Mouse (Mus musculus): ENCODE measurements at regions not wholly inside any gene's neighbourhood (a gene's known extent, or its start where the extent isn't known, plus 50 kb on each side); places are given as distances from the start of the nearest gene placed in this dataset.

GRCm38 (mm10) chr4:84028120-84028519, 502.8 kb downstream of the Ccdc171 start:
- no peak for DNase-seq (ENCODE audit: low read depth, low spot score)
- WGBS, result 47% methylated on average over 5 of the region's 5 CpGs

DNA sequence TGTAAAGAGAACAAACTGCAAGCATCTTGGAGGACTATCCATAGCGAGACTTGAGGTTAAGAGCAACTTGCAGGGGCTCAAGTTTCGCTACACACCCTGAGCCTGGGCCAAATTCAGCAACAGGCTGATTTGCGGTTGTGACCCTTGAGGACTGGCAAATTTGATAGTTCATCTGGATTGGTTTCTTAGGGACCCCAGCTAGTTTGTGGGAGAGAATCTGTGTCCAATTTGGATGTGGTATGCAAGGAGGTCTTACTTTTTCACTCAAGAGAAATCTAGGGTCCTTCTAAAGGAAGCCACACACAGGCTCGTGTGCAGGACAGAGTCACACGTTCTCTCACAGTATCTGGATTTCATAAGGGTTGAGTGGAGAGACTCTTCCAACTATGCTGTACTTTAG, 505.6 kb downstream of the Ccdc171 start:
- no peak for DNase-seq (ENCODE audit: low read depth, low spot score)
- 87% methylated on average over 5 of the region's 5 CpGs for WGBS

DNA sequence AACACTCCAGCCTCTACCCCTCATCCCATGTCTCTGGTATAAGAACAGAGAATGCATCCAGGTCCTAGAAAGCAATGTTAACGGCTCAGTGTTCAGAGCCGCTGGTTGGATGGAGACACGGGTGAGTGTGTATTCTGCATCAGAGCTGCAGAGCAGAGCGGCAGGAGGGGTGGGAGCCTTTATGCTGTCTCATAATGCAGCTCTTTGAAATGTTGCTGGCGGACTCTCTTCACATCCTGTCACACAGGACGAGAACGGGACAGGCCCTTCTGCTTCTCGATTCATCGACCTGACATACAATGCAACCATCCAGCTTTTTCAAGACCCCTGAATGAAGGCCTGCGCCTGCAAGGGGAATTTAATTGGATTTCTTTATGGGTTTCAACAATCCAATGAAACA, 507.2 kb downstream of the Ccdc171 start:
- WGBS, result 78% methylated on average over 10 of the region's 10 CpGs
- no peak for DNase-seq (ENCODE audit: low read depth, low spot score)

- 83% methylated on average over 1 of the region's 1 CpGs for WGBS
- DNase-seq (ENCODE audit: low read depth, low spot score), result no peak
Measured at GRCm38 (mm10) chr4:84035347-84035746, 510.0 kb downstream of the Ccdc171 start.

DNA sequence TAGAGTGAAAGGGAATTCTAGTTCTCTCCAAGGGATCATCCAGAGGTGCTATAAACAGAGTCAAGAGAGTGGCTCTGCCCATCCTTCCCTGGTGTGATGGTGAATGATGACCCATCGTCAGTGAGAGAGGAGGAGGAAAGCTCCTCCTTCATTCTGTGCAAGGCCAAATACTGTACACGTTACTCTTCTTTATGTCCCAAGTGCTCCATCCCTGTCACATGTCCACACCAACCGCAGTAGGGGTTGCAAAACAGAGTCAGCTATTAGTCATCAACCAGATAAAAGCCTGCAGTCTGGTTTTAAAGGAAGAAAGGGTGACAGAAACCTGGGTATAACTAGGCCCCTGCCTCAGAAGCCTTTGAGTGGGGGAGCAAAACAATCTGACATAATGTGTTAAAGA, 512.2 kb downstream of the Ccdc171 start:
- DNase-seq (ENCODE audit: low read depth, low spot score), result no peak
- WGBS, result 41% methylated on average over 3 of the region's 3 CpGs

- 70% methylated on average over 6 of the region's 6 CpGs for WGBS
- no peak for DNase-seq (ENCODE audit: low read depth, low spot score)
Measured at GRCm38 (mm10) chr4:84050243-84050642, 524.9 kb downstream of the Ccdc171 start.

DNA sequence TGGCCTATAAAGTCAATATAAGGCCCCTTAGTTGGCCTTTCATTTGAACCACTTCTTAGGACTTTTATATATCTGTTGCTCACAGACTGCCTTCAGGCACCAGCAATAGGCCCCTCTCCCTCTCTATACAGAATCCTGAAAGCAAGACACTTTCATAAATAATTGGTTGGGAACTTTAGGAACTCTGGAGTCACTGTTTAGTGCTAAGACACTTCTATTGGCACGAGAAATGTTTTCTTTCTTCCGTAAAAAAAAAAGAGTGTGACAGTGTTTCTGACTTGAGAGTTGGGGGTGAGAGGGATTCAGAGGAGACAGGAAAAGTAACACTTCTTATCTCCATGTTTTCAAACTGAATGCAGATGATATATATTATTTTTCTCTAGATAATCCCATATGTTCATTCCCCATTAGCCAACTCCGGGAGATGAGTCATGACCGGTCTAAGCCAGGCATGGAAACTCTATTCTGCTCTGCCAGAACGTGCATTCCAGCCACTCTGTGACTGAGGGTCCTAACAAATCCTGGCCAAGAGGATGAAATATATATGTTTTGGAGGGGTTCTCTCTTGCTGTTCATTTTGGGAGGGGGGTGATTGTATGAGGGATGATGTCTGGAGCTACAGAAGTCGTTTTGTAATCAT, 531.6 kb downstream of the Ccdc171 start:
- DNase-seq (ENCODE audit: low read depth, low spot score), result no peak
- 72% methylated on average over 6 of the region's 6 CpGs for WGBS

DNA sequence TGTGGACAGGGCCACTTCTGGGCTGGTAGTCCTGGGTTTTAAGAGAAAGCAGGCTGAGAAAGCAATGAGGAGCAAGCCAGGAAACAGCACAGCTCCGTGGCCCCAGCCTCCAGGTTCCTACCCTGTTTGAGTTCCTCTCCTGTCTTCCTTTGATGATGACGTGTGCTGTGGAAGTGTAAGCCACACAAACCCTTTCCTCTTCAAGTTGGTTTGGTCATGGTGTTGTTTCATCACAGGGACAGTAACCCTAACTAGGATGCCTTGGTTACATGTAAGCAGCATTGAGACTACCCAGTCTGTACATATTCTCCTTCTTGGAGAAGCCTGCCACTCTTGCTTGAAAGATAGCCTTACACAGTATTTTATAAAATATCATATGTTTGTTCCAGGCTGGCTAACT, 534.8 kb downstream of the Ccdc171 start:
- WGBS, result 69% methylated on average over 2 of the region's 2 CpGs
- DNase-seq (ENCODE audit: low read depth, low spot score), result no peak

- 79% methylated on average over 5 of the region's 5 CpGs for WGBS
- DNase-seq (ENCODE audit: low read depth, low spot score), result no peak
Measured at GRCm38 (mm10) chr4:84063755-84064154, 538.4 kb downstream of the Ccdc171 start.

DNA sequence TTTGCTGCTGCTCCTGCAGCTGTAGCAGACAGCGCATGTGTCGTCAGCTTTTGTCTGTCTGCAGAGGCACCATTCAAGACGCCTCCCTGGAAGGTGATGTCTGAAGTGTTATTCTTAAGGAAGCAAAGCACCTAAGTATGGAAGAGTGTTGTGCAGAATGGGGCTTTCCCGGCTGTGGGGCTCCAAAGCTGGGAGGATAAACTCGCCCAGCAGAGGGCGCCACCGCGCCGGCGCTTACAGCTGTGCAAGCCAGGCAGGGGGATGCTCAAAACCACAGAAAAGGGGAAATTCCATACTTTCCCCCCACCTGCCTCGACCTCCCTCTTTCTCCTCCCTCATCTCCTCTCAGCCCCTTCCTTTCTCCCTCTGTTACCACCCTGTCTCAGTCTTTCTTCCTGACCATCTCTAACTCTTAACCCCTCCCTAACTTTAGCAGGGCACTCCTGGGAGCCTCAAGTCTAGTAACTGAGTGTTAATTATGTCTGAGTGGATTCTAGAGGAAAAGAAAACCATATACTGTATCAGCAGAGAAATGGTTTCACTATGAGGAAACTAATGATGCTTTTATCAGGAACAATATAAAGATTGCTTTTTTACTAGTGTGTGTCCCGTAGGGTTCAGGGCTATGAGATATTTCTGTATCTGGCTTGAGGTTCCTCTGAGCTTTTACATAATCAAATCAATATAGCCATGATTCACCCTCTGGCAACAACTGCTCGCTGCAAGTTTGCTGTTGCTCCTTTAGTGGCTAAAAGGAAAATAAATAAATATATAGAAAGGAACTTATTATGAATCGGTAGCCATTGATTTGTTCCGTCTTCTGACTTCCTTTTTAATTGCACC, 539.5 kb downstream of the Ccdc171 start:
- 22% methylated on average over 15 of the region's 15 CpGs for WGBS

DNA sequence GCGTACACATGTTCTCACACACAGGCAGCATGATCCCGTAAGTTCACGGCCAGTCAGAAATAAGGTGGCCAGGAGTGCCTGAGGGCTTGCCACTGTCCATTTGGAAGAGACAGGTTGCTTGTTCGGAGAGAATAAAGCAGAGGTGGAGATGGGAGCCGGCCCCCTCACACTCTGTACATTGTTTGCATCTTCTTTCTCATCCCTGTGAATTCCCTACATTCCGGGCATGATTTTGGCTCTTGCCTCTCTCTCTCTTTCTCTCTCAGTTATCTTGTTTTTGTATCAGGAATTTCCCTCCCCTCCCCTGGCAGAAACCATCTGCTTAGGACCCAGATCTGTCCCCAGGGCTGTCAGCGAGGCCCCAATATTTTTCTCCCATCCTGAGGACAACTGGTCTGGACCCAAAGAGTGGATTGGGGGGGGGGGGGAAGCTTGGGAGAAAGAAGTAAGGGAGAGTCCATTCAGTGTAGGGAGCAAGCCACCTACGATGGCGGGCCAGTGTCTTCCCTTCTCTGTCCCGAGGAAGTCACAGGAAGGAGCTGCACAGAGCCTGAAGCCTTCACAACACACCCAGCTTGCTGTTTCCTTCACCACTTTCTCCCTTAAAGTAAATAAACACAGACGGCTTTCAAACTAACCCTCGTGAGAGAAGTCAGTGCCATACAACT, 540.2 kb downstream of the Ccdc171 start:
- DNase-seq (ENCODE audit: low read depth, low spot score), result no peak
- 43% methylated on average over 12 of the region's 12 CpGs for WGBS

More for the DNA sequence above, 539.5 kb downstream of the Ccdc171 start:
- no peak for DNase-seq (ENCODE audit: low read depth, low spot score)

DNA sequence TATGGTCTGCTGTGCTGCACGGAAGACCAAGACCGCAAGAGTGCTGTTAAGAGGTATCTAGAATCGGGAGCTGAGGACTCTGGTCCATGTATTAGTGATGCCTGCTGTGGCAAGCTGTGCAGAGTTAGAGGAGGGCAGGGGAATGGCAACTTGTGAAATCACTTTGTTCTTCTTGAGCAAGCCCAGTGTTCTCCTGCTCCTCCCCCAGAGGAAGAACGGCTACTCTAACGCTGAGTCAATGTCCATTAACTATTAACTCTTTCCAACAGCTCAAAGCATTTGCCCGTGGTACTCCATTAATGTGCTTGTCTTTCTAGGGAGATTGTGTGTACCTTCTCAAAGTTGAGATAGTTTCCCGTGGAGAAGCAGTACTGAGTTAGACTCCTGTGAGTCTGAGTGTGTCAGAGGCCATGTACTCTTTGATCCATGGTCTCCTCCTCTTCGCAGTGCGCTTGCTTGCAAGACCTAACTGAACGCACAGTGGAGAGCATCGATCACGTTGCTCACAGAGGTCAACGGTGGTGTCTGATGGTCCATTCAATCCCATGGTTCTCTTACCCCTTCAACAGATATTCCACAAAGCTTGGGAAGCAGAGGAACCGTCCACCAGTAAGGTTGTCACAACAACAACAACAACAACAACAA, 542.7 kb downstream of the Ccdc171 start:
- no peak for DNase-seq (ENCODE audit: low read depth, low spot score)
- 69% methylated on average over 14 of the region's 14 CpGs for WGBS

DNA sequence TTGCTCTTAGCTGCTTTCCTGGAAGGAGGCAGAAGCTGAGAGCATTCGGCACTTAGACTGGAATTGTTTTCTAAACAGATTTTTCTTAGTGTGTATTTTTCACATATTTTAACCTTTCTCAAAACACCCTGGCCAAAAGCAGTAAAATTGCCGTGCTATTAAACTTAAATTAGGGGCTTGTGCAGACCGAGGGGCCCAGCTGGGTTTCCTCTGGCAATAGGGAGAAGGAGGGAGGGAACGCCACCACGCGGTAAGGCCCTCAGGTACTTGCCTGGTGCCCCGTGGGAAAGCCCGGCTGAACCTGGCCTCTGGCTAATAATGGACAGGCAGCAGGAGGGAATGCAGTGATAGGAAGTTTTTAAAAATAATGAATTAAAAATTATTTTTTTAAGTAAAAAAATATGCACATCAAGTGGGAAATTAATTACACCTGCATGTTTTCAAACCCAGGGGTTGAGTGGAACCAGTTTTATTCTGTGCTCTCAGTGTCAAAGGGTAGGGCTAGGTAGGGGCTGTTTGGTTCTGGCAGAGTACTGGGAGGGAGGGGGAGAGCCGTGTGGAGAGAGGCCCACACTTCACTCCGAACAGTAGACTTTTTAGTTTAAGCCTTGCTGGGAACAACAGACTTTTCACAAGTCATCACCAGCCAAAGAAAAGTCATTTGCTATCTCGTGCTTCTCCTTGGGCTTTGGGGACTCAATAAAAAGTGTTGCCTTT, 543.8 kb downstream of the Ccdc171 start:
- 46% methylated on average over 11 of the region's 11 CpGs for WGBS
- DNase-seq (ENCODE audit: low read depth, low spot score), result no peak

- 83% methylated on average over 13 of the region's 13 CpGs for WGBS
- no peak for DNase-seq (ENCODE audit: low read depth, low spot score)
Measured at GRCm38 (mm10) chr4:84069681-84070080, 544.3 kb downstream of the Ccdc171 start.

DNA sequence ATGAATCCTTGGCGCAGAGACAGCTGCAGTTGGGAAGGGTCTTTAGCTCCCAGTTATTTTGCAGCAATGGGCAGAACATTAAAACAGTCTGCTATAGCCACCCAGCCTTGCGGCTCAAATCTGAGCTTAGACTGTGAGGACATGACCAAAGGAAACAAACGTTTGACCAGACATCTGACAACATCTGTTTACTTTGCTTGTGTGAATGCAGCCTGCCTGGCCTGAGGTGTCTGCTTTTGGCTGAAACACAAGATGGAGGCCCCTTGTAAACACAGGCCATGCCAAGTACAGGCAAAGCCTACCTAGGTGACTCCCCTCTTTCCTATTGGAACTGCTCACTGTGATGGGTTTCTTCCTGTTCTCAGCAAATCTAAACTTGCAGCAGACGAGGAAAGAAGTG, 544.7 kb downstream of the Ccdc171 start:
- 53% methylated on average over 4 of the region's 4 CpGs for WGBS
- no peak for DNase-seq (ENCODE audit: low read depth, low spot score)

GRCm38 (mm10) chr4:84072096-84072495, 546.8 kb downstream of the Ccdc171 start:
- 82% methylated on average over 5 of the region's 5 CpGs for WGBS
- no peak for DNase-seq (ENCODE audit: low read depth, low spot score)

DNA sequence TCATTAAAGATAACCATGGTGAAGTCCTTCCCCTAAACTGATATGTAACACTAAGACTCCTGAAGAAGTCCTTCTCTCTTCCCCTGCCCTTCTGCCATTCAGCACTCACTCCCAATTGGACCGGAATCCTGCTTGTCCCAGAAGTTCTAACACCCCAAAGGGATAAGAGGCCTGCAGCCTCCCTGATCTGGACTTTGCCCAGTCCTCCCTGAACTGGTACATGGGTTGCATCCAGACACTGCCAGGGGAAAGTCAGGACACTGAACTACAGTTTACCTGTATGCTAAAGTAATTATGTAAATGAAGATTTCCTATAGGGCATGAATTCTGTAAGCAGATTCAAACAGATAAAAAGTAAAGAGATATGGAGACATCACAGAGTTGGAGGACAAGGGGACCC, 551.2 kb downstream of the Ccdc171 start:
- WGBS, result 76% methylated on average over 1 of the region's 1 CpGs
- DNase-seq (ENCODE audit: low read depth, low spot score), result no peak

DNA sequence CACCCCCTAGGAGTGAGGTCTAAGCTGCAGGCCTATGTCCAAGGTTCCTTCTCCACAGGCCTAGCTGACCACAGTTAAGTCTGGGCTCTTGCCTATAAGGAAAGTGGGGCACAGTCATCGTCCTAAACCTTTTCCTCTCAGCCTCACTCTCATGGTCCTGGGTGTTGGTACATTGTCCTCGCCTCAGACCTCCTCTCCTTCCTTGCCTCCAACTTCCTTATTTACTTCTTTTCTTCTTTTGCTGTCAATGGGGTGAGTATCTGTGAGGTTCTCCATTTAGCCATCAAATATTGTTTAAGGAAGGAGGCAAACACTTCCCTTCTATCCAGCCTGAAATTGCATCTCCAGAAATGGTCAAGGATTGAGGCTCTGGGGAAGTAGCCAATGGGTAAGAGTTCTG, 554.2 kb downstream of the Ccdc171 start:
- WGBS, result 68% methylated on average over 2 of the region's 2 CpGs
- DNase-seq (ENCODE audit: low read depth, low spot score), result no peak

- DNase-seq (ENCODE audit: low read depth, low spot score), result no peak
- 64% methylated on average over 7 of the region's 7 CpGs for WGBS
Measured at GRCm38 (mm10) chr4:84081518-84081917, 556.2 kb downstream of the Ccdc171 start.

DNA sequence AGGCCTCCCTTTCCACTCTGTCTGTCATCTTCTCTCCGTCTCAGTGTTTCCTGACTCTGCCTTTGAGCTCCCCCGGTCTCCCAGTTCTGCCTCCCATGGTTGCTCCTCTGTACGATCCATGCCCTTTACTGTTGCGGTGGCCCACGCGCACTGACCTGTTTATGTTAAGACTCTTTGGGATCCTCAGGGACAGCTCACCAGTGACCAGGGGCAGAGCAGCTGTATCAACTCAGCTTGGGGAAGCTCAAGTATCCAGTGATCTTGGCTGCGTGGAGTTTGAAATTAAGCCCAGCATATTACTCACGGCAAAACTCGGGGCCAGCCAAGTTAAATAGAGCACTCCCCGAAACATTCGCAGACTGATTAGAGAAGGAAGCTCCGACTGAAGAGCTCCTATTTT, 562.8 kb downstream of the Ccdc171 start:
- DNase-seq (ENCODE audit: low read depth, low spot score), result no peak
- WGBS, result 56% methylated on average over 12 of the region's 12 CpGs

All from large intestine, adult 2 months (tissue).